Mouse (Mus musculus): Measurements from ENCODE around the gene 2810408A11Rik. TPM values are rescaled to one million over a fixed set of nuclear protein-coding genes. Genes with fewer than 3 reads are reported as not detected.

2810408A11Rik gene
- polyA plus RNA-seq, 1 experiment from 2014 or later = 14.7 TPM

DNA sequence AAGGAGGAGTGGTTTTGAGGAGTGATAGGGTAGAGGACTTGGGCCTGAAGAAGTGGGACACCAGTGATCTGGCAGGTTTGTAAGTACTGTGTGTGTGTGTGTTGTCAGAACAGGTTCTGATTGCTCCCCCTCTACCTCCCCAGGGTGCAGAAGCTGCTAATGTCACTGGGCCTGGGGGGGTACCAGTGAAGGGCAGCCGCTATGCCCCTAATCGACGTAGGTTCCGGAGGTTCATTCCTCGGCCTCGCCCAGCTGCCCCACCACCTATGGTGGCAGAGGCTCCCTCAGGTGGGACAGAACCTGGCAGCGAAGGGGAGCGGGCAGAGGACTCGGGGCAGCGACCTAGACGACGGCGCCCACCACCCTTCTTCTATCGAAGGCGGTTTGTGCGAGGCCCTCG lies 38.9 kb upstream of the 2810408A11Rik start:
- Histone ChIP-seq H3K4me3 (ENCODE audit: low read depth, low read length) (no peak overlapping the region), H3K9ac (ENCODE audit: low read depth, low read length) (no peak overlapping the region), H3K27ac (ENCODE audit: low read depth, low read length) (no peak overlapping the region), H3K9me3 (ENCODE audit: control insufficient read depth, low read length) (no peaks in the 10 kb centered on the region), H3K4me1 (replicated peaks; ENCODE audit: control insufficient read depth, insufficient read depth, low read length) (peaks cover 5% of the 10 kb centered on the region), H3K4me2 (replicated peaks; ENCODE audit: low read depth, low read length) (no peak overlapping the region), H3K36me3 (ENCODE audit: control insufficient read depth, insufficient read depth, low read length) (no peaks in the 10 kb centered on the region), H3K27me3 (ENCODE audit: control insufficient read depth, insufficient read depth, low read length) (peaks cover 32% of the 10 kb centered on the region)
- 90% methylated on average over 17 of the region's 17 CpGs for WGBS
- ATAC-seq (ENCODE audit: low FRiP score) = no peak
- DNase-seq (ENCODE audit: low spot score) = no peak

DNA sequence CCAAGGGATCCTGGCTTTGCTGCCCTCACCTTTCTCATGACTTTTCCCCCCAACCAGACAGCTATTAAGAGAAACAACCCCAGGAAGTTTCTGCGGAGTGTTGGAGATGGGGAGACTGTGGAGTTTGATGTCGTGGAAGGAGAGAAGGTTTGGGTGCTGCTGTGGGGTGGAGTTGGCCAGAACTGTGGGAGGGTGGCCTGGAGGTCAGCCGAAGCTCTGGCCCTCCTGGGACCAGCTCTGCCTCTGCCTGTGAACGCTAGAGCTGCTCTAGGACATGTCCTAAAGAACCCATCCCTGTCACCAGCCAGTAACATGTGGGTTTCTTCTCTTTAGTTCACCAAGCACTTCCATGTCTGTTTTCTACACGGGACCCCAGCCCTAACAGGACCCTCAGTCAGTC lies 38.4 kb upstream of the 2810408A11Rik start:
- Histone ChIP-seq H3K36me3 (ENCODE audit: control insufficient read depth, insufficient read depth, low read length) (no peaks in the 10 kb centered on the region), H3K4me3 (ENCODE audit: low read depth, low read length) (no peak overlapping the region), H3K9ac (ENCODE audit: low read depth, low read length) (no peak overlapping the region), H3K27me3 (ENCODE audit: control insufficient read depth, insufficient read depth, low read length) (peaks cover 34% of the 10 kb centered on the region), H3K4me2 (replicated peaks; ENCODE audit: low read depth, low read length) (no peak overlapping the region), H3K4me1 (replicated peaks; ENCODE audit: control insufficient read depth, insufficient read depth, low read length) (peaks cover 5% of the 10 kb centered on the region), H3K27ac (ENCODE audit: low read depth, low read length) (no peak overlapping the region), H3K9me3 (ENCODE audit: control insufficient read depth, low read length) (no peaks in the 10 kb centered on the region)
- DNase-seq (ENCODE audit: low spot score) = no peak
- WGBS = 62% methylated on average over 5 of the region's 5 CpGs
- ATAC-seq (ENCODE audit: low FRiP score) = no peak

GRCm38 (mm10) chr11:69938401-69938979 lies 37.7 kb upstream of the 2810408A11Rik start:
- ATAC-seq (ENCODE audit: low FRiP score) = no peak
- Histone ChIP-seq H3K9me3 (ENCODE audit: control insufficient read depth, low read length) (no peaks in the 10 kb centered on the region), H3K4me1 (replicated peaks; ENCODE audit: control insufficient read depth, insufficient read depth, low read length) (peaks cover 5% of the 10 kb centered on the region), H3K36me3 (ENCODE audit: control insufficient read depth, insufficient read depth, low read length) (no peaks in the 10 kb centered on the region), H3K27ac (ENCODE audit: low read depth, low read length) (no peak overlapping the region), H3K27me3 (ENCODE audit: control insufficient read depth, insufficient read depth, low read length) (peaks cover 35% of the 10 kb centered on the region), H3K4me2 (replicated peaks; ENCODE audit: low read depth, low read length) (no peak overlapping the region), H3K4me3 (ENCODE audit: low read depth, low read length) (no peak overlapping the region), H3K9ac (ENCODE audit: low read depth, low read length) (no peak overlapping the region)
- DNase-seq (ENCODE audit: low spot score) = no peak
- WGBS = 15% methylated on average over 9 of the region's 9 CpGs

- no peak overlapping the region for H3K9ac ChIP-seq (ENCODE audit: low read depth, low read length)
- H3K4me3 ChIP-seq (ENCODE audit: low read depth, low read length) = no peak overlapping the region
Measured at GRCm38 (mm10) chr11:69937834-69938233, 37.0 kb upstream of the 2810408A11Rik start.

GRCm38 (mm10) chr11:69937385-69937784 lies 36.6 kb upstream of the 2810408A11Rik start:
- no peak for ATAC-seq (ENCODE audit: low FRiP score)
- Histone ChIP-seq H3K4me3 (ENCODE audit: low read depth, low read length) (0 out of 2 replicates have a peak overlapping the region, but pooled peaks have one; percentile 6), H3K4me1 (replicated peaks; ENCODE audit: control insufficient read depth, insufficient read depth, low read length) (peaks cover 5% of the 10 kb centered on the region), H3K9me3 (ENCODE audit: control insufficient read depth, low read length) (no peaks in the 10 kb centered on the region), H3K4me2 (replicated peaks; ENCODE audit: low read depth, low read length) (no peak overlapping the region), H3K9ac (ENCODE audit: low read depth, low read length) (no peak overlapping the region), H3K36me3 (ENCODE audit: control insufficient read depth, insufficient read depth, low read length) (no peaks in the 10 kb centered on the region), H3K27ac (ENCODE audit: low read depth, low read length) (no peak overlapping the region), H3K27me3 (ENCODE audit: control insufficient read depth, insufficient read depth, low read length) (peaks cover 35% of the 10 kb centered on the region)
- WGBS = 55% methylated on average over 3 of the region's 4 CpGs
- DNase-seq (ENCODE audit: low spot score) = no peak

More at GRCm38 (mm10) chr11:69937834-69938233, 37.0 kb upstream of the 2810408A11Rik start:
- Histone ChIP-seq H3K4me1 (replicated peaks; ENCODE audit: control insufficient read depth, insufficient read depth, low read length) (peaks cover 5% of the 10 kb centered on the region), H3K36me3 (ENCODE audit: control insufficient read depth, insufficient read depth, low read length) (no peaks in the 10 kb centered on the region), H3K27me3 (ENCODE audit: control insufficient read depth, insufficient read depth, low read length) (peaks cover 35% of the 10 kb centered on the region), H3K27ac (ENCODE audit: low read depth, low read length) (no peak overlapping the region), H3K4me2 (replicated peaks; ENCODE audit: low read depth, low read length) (no peak overlapping the region), H3K9me3 (ENCODE audit: control insufficient read depth, low read length) (no peaks in the 10 kb centered on the region)
- 71% methylated on average over 5 of the region's 5 CpGs for WGBS
- DNase-seq (ENCODE audit: low spot score) (no peak), ATAC-seq (ENCODE audit: low FRiP score) (no peak)

DNA sequence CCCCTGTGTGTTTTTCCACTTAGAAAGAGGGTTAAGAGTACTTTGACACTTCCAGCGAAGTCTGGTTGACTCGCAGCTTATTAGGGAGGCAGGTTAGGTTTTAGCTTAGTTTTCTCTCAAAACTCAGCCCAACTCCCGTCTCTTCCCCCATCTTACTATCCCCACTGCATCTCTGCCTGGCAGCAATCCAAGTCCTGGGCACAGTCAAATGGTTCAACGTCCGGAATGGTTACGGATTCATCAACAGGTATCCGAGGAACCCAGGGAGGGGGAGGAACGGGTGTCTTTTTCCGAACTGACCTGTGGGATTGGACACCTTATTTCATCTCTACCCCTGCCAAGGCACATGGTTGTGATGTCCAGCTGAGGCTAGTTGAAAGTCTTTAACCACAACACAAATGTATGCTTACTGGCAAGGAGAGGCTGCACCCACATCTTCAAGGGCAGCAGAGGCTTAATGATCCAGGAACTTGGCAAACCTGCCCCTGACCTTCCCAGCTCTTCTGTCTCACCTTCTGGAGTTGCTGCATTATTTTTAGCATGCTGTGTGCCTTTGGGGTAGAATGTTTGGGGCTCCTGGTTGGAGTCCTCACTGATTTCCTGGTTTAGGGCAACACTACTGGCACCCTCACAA lies 36.0 kb upstream of the 2810408A11Rik start:
- H3K9ac ChIP-seq (ENCODE audit: low read depth, low read length) = peak overlapping the region; percentile 47
- DNase-seq (ENCODE audit: low spot score) = no peak
- H3K4me1 ChIP-seq (replicated peaks; ENCODE audit: control insufficient read depth, insufficient read depth, low read length) = peaks cover 5% of the 10 kb centered on the region
- WGBS = 44% methylated on average over 9 of the region's 9 CpGs
- no peak for ATAC-seq (ENCODE audit: low FRiP score)
- H3K4me3 ChIP-seq (ENCODE audit: low read depth, low read length) = peak overlapping the region; percentile 56; the same call in 1 of the 2 replicates
- no peaks in the 10 kb centered on the region for H3K9me3 ChIP-seq (ENCODE audit: control insufficient read depth, low read length)
- H3K27ac ChIP-seq (ENCODE audit: low read depth, low read length) = no peak overlapping the region
- H3K4me2 ChIP-seq (replicated peaks; ENCODE audit: low read depth, low read length) = peak overlapping the region; percentile 99; the same call in 1 of the 2 replicates
- H3K27me3 ChIP-seq (ENCODE audit: control insufficient read depth, insufficient read depth, low read length) = peaks cover 35% of the 10 kb centered on the region
- H3K36me3 ChIP-seq (ENCODE audit: control insufficient read depth, insufficient read depth, low read length) = no peaks in the 10 kb centered on the region

DNA sequence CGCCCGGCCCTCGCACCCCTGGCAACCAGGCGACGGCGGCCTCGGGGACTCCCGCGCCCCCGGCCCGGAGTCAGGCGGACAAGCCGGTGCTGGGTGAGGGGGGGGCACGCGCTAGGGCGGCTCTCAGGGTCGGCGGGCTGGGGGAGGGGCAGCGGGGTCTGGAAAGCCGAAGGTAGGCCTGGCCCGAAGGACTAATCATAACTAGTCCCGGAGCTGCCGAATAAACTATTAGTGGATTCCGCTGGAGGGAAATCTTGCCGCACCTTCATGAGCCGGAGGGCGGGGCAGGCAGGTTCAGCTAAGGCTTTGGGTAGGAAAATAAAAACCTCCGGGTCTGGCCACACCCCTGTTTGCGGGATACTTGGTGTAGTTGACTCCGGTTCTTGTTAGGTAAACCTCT lies 35.4 kb upstream of the 2810408A11Rik start:
- Histone ChIP-seq H3K4me3 (ENCODE audit: low read depth, low read length) (peak overlapping the region; percentile 56), H3K27ac (ENCODE audit: low read depth, low read length) (no peak overlapping the region), H3K4me1 (replicated peaks; ENCODE audit: control insufficient read depth, insufficient read depth, low read length) (peaks cover 5% of the 10 kb centered on the region), H3K4me2 (replicated peaks; ENCODE audit: low read depth, low read length) (peak overlapping the region; percentile 99), H3K36me3 (ENCODE audit: control insufficient read depth, insufficient read depth, low read length) (no peaks in the 10 kb centered on the region), H3K9me3 (ENCODE audit: control insufficient read depth, low read length) (no peaks in the 10 kb centered on the region), H3K9ac (ENCODE audit: low read depth, low read length) (peak overlapping the region; percentile 47), H3K27me3 (ENCODE audit: control insufficient read depth, insufficient read depth, low read length) (peaks cover 35% of the 10 kb centered on the region)
- DNase-seq (ENCODE audit: low spot score) (no peak), ATAC-seq (ENCODE audit: low FRiP score) (0 out of 2 replicates have a peak, but pooled peaks have one; percentile 28)
- WGBS = 2% methylated on average over 24 of the region's 30 CpGs

DNA sequence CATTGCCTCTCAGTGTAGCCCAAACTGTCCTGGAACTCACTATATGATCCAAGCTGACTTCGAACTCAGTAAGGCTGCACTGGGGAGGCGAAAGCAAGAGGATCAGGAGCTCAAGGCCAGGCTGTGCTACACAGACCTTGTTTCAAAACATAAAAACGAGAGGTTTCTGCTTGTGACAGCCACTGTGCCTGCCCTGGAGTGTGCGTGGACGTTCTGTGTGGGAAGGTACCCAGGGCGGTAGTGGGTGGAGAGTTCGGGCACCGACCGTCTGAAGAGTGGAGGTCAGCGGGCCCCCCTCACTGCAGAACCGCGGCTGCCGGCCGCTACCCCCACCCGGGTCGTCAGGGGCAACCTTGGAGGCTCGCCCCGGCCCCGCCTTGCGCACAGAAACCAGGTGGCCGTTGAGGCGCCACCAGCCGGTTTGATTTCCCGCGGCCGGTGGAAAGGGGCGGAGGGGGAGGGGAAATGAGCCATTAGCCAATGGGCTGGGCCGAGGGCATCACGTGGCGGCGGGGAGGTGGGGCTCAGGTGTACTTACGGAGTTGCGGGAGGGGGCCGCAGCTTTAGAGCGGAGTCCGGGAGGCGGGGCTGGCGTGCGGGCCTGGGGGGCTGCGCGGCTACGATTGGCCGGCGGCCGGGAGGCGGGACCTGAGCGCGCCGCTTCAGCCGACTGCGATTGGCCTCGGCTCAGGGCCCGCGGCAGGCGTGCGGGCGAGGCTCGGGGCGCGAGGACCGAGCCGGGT lies 34.5 kb upstream of the 2810408A11Rik start, which contains the start of gene Ybx2:
Gene Ybx2, plus strand, starts transcription at position 660 of the 743 bp plus-strand sequence.
- Histone ChIP-seq H3K4me1 (replicated peaks; ENCODE audit: control insufficient read depth, insufficient read depth, low read length) (peaks cover 5% of the 10 kb centered on the region), H3K4me3 (ENCODE audit: low read depth, low read length) (peak within 1 kb of the TSS; percentile 56), H3K9me3 (ENCODE audit: control insufficient read depth, low read length) (no peaks in the 10 kb centered on the region), H3K4me2 (replicated peaks; ENCODE audit: low read depth, low read length) (peak within 1 kb of the TSS; percentile 99), H3K27me3 (ENCODE audit: control insufficient read depth, insufficient read depth, low read length) (peaks cover 35% of the 10 kb centered on the region), H3K27ac (ENCODE audit: low read depth, low read length) (no peak within 1 kb of the TSS), H3K36me3 (ENCODE audit: control insufficient read depth, insufficient read depth, low read length) (no peaks in the 10 kb centered on the region), H3K9ac (ENCODE audit: low read depth, low read length) (peak within 1 kb of the TSS; percentile 47)
- DNase-seq (ENCODE audit: low spot score) (peak; percentile 90), ATAC-seq (ENCODE audit: low FRiP score) (peak; percentile 94)
- 2% methylated on average over 49 of the region's 62 CpGs for WGBS
